Comparison of ENCODE assay signal across 20 mouse cellular contexts in the genomic region with DNA sequence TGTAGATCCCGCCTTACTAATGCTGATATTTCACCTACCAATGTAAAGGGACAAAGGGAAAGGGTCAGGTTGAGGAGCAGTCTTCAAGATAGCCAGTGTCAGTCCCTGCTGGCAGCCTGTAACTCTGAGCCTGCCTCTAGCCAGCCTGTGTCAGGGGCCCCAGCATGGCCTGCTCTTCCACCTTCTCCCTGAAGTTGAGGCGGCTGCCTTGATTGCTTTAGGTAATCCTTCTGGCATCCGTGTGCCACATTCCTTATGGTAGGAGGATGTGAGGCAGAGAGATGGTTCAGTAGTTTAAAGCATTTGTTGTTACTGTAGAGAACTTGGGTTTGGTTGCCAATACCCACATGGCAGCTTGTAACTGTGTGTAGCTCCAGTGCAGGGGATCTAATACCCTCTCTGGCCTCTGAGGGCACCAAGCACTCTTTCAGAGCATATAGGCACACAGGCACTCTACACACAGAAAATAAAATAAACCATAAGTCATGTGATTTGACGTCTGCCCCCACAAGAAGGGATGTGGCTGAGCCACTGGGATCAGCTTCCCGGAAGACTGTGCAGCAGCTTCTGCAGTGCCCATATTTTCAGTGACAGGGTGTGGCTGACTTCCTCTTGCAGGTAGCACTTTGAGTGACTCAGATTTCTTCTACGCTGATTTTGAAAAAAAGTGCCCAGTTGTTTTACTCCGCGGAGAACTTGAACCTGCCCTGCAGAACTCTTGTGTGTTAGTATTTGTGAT.
DNase-seq lines count a peak whose midpoint lies in the region; ATAC-seq and TF ChIP-seq lines count a peak whose summit lies in the region.
"Had no signal": no experiment of that assay in that cellular context is flagged by ENCODE, and none has a peak within 500 bp of the region (broad histone marks: within the 10 kb centered on the region; RNA-seq: fewer than 3 reads in every experiment).

No protein-coding gene starts in this region.

- no peak overlapping the region for H3K4me2 ChIP-seq in midbrain, embryonic 14.5 days (ENCODE audit: low read length)
- no peak overlapping the region for H3K4me2 ChIP-seq in midbrain, embryonic 13.5 days (replicated peaks)
- H3K4me2 ChIP-seq: embryonic facial prominence, embryonic 15.5 days; heart, embryonic 11.5 days; liver, embryonic 11.5 days; lung, embryonic 15.5 days; midbrain, embryonic 11.5 days had no signal

- TF ChIP-seq CTCF in lung, adult 2 months (IDR thresholded peaks at IDR 0.05; ENCODE audit: insufficient read depth, low read length), result no peak
- TF ChIP-seq CTCF in Patski (IDR thresholded peaks at IDR 0.05), result no peak

- DNase-seq in lung, postnatal 25 days (ENCODE audit: low spot score), result peak; percentile 27
- no peak for DNase-seq in lung, adult 2 months
- DNase-seq in Patski (ENCODE audit: low read depth, low spot score), result peak; percentile 20
- DNase-seq in thymus, postnatal 25 days, result peak; percentile 66
- no peak for DNase-seq in left cerebral cortex, postnatal 25 days (ENCODE audit: low spot score in 2 of 2)
- no peak for DNase-seq in midbrain, embryonic 14.5 days
- DNase-seq: adrenal gland, adult 8-10 months; cerebellum, adult 9-11 months; gastrocnemius, postnatal 36 days; layer of hippocampus, adult 9-11 months; right cerebral cortex, postnatal 25 days had no signal

- no peak for TF ChIP-seq POLR2A in lung, adult 2 months (IDR thresholded peaks at IDR 0.05; ENCODE audit: borderline replicate concordance, extremely low read depth, low read depth, low read length)

- intact Hi-C loops in left cerebral cortex, postnatal 25 days (cut with DNase I), result no loop called here

- CTCF ChIA-PET in Patski (lab: Charles Lee), result no interaction called here

- H3K36me3 ChIP-seq in midbrain, embryonic 14.5 days (ENCODE audit: control insufficient read depth, insufficient read depth, low read length), result no peaks in the 10 kb centered on the region
- no peaks in the 10 kb centered on the region for H3K36me3 ChIP-seq in midbrain, embryonic 13.5 days
- H3K36me3 ChIP-seq: embryonic facial prominence, embryonic 15.5 days; lung, embryonic 15.5 days had no signal

- H3K9me3 ChIP-seq in midbrain, embryonic 14.5 days (ENCODE audit: control insufficient read depth, low read length), result no peaks in the 10 kb centered on the region
- no peaks in the 10 kb centered on the region for H3K9me3 ChIP-seq in midbrain, embryonic 13.5 days
- H3K9me3 ChIP-seq: embryonic facial prominence, embryonic 15.5 days; lung, embryonic 15.5 days had no signal

- no peak overlapping the region for H3K27ac ChIP-seq in midbrain, embryonic 14.5 days (replicated peaks; ENCODE audit: low read depth, low read length)
- H3K27ac ChIP-seq in midbrain, embryonic 13.5 days, result no peak overlapping the region
- H3K27ac ChIP-seq: embryonic facial prominence, embryonic 15.5 days; hindbrain, postnatal 0 days; kidney, postnatal 0 days; lung, embryonic 15.5 days had no signal

- ATAC-seq in Patski, result peak; percentile 95
- peak; percentile 56 for ATAC-seq in megakaryocyte, adult 5-6 weeks (ENCODE audit: poor library complexity, severe bottlenecking)
- no peak for ATAC-seq in midbrain, embryonic 14.5 days (ENCODE audit: low FRiP score, low TSS enrichment)
- ATAC-seq in midbrain, embryonic 13.5 days, result no peak
- ATAC-seq: hindbrain, postnatal 0 days had no signal

- POLR2A ChIA-PET in Patski (lab: Charles Lee), result interaction anchor here (1.2 kb wide), 1 partner anchor 12 kb away, joined by 3 read pairs; no protein-coding TSS in a partner anchor

- no peaks in the 10 kb centered on the region for H3K27me3 ChIP-seq in Patski
- H3K27me3 ChIP-seq in midbrain, embryonic 14.5 days (ENCODE audit: control insufficient read depth, insufficient read depth, low read length), result no peaks in the 10 kb centered on the region
- no peaks in the 10 kb centered on the region for H3K27me3 ChIP-seq in midbrain, embryonic 13.5 days
- H3K27me3 ChIP-seq: embryonic facial prominence, embryonic 15.5 days; lung, embryonic 15.5 days had no signal

- no peak overlapping the region for H3K4me3 ChIP-seq in lung, adult 2 months (replicated peaks; ENCODE audit: extremely low read depth, low read depth, low read length)
- no peak overlapping the region for H3K4me3 ChIP-seq in midbrain, embryonic 14.5 days (replicated peaks; ENCODE audit: low read depth, low read length)
- no peak overlapping the region for H3K4me3 ChIP-seq in midbrain, embryonic 13.5 days (replicated peaks)
- H3K4me3 ChIP-seq: embryonic facial prominence, embryonic 15.5 days; lung, embryonic 15.5 days had no signal

- in situ Hi-C loops in Patski (cut with MboI; ENCODE audit: low pct_unique_long_range_greater_than_20kb), result no loop called here

- 62% methylated on average over 8 of the region's 8 CpGs for WGBS in lung, adult 2 months
- WGBS in midbrain, embryonic 14.5 days, result 91% methylated on average over 8 of the region's 8 CpGs
- 88% methylated on average over 8 of the region's 8 CpGs for WGBS in midbrain, embryonic 13.5 days

- H3K9ac ChIP-seq in midbrain, embryonic 14.5 days (replicated peaks; ENCODE audit: low read length), result no peak overlapping the region
- no peak overlapping the region for H3K9ac ChIP-seq in midbrain, embryonic 13.5 days (replicated peaks)
- H3K9ac ChIP-seq: embryonic facial prominence, embryonic 15.5 days; lung, embryonic 15.5 days had no signal

- H3K4me1 ChIP-seq in lung, adult 2 months (ENCODE audit: control insufficient read depth, insufficient read depth, low read length), result 0 out of 2 replicates have a peak, but pooled peaks cover 2% of the 10 kb centered on the region
- H3K4me1 ChIP-seq in midbrain, embryonic 14.5 days (ENCODE audit: control insufficient read depth, insufficient read depth, low read length), result peaks cover 32% of the 10 kb centered on the region
- H3K4me1 ChIP-seq in midbrain, embryonic 13.5 days (replicated peaks), result peaks cover 51% of the 10 kb centered on the region

Comparison
In these comparisons a context has a peak if more than half of its experiments do, and no peak if none do; other contexts are left out.
1. DNase-seq: peak in lung, postnatal 25 days (single experiment), Patski (single experiment) and thymus, postnatal 25 days (single experiment); none in lung, adult 2 months (single experiment), left cerebral cortex, postnatal 25 days (0 of 2) and midbrain, embryonic 14.5 days (single experiment).
2. ATAC-seq: peak in Patski (single experiment) and megakaryocyte, adult 5-6 weeks (single experiment); none in midbrain, embryonic 14.5 days (single experiment) and midbrain, embryonic 13.5 days (single experiment).